Mouse (Mus musculus) neutrophil, adult 5-6 weeks (primary cell): ENCODE data around the gene Cstf3. TPM values are rescaled to one million over a fixed set of nuclear protein-coding genes. Genes with fewer than 3 reads are reported as not detected.
"Not testable (repeated sequence)": the region's sequence is repeated elsewhere in the genome, so short reads cannot be mapped to it uniquely, and the experiment has no call there.

Experiments
- ATAC-seq: fragments of 151-379, 151-347 bp; 2 replicates; pipeline ENCODE4 v1.8.0; 2017; ENCODE audit warnings: mild to moderate bottlenecking, moderate TSS enrichment; ENCODE audit not compliant: insufficient number of reproducible peaks, poor library complexity, low FRiP score, severe bottlenecking; ENCODE audit errors: extremely low read depth
- total RNA-seq: library from RNA; stranded (forward); fragments of 200-1000 nt; gene quantifications from 2 replicates; pipeline ENCODE4 v1.2.3, GENCODE M21; 2017

Gene Cstf3
- total RNA-seq = 17.1 and 23.2 TPM in 2 replicates

DNA sequence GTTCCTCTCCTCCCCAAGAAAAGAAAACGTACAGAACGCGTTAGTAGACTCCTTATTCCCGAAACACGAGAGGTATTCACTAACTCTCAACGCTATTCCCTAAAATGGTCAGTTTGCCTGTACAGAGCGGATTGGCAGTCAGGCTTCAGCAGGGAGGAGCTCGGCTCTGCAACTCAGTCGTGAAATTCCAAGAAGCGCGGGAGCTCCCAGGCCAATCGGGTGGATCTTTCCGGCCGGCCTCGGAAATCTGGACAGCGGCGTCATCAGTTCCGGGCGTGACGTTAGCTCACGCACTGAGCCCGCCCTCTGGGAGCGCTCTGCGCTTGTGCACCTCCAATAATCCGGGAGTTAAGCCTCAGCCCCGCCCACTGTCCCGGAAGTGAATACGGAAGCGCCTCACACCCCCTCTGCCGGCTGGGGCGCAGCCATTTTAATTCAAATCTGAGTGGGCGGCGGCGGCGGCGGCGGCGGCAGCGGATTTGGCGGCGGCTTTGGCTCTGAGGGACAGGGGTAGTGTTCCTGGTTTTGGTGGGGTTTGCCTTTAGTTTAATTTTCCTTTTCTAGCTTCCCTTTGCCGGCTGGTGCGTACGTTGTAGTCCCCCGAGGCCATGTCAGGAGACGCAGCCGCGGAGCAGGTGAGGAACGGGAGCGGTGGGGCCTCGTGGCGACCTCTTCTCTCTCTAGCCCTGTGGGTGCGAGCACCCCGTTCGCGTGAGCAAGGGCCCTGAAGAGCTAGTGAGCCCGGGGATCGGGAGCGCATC is at the start of gene Cstf3:
Cstf3 (plus strand) TSS at position 456 of the 761 bp plus-strand sequence.
- peak; percentile 100 for ATAC-seq

GRCm38 (mm10) chr2:104556711-104557110 is 33.6 kb upstream of the Cstf3 start:
- ATAC-seq = not testable (repeated sequence)

- no peak for ATAC-seq
These were observed 32.6 kb upstream of the Cstf3 start for GRCm38 (mm10) chr2:104557722-104558121.

DNA sequence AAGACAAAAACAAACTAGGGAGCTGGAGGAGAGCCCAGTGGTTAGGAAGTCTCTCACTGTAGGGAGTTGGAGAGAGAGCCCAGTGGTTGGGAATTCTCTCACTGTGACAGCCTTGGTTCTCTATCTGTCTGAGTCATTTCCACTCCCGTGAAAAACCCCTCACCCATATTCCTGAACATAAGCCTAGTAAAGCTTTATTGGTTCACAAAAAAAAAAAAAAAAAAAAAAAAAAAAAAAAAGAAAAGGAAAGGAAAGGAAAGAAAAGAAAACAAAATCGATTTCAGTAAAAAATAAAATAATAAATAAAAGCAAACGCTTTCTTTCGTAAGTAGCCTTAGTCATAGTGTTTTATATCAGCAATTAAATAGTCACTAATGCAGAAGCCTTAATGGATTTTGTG is 32.0 kb upstream of the Cstf3 start:
- no peak for ATAC-seq

DNA sequence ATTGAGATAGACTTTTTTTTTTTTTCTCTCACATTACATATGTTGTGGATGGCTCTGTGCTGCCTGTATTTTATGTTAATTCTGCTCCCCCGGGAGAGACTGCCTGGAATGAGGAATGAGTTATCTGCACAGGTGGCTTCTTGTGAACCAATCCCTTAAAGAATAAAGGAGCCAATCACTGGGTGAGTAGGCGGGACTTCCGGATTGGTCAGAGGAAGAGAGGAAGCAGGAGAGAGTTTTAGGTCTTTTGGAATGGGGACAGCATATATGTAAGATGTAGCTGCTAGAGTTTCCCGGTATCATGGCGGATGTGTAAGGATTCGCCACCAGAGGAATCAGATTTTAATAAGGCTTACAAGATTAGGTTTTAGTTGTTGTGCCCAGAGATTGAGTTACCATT is 31.4 kb upstream of the Cstf3 start:
- ATAC-seq = no peak

DNA sequence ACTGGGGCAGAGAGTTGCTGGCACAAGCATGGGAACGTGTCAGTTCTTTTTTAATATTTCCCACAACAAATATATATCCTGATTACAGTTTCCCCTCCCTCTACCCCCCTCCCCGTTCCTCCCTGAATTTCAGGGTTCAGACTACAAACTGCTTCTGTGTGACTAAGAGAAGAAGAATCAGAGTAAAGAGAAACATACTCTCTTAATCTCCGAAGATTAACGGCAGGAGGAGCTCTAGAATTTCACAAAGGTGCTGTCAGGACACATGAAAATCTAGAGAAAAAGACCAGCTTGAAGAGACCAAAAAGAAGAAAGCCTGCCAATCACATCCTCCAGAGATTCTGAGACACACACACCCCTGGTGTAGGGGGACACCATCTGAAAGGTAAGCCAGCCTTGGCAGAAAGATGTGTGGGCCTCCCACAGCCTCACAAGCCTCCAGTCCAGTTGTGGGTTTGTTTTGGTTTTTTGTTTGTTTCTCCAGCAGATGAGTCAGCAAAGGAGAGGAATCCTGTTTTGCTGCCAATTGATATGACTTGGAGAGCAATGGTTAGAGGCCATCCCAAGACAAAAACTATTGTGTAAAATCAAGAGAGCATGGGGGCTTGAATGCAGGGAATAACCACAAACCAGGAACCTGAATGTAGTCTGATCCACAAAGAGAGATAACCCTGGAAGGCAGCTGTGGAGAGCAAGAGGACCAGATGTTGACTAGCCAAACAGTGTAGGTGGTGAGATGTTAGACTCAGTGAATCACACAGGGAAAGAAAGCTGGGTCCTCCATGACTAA is 30.5 kb upstream of the Cstf3 start:
- ATAC-seq = no peak

DNA sequence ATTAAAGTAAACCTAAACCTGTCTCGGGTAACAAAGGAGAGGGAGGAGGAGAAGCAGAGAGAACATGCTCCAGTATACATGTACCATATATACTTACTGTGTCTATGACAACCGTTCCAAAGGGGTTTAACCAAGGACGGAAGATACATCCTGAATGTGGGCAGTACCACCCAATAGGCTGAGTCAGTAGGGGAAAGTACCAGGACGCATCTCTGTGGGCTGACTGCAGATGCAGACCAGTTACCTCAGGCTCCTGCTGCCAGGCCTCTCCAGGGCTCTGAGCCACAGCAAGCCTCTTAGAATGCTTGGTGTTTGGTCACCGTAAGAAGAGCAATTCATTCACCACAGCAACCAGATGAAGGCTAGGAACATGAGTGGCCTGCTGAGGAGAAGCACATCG is 28.9 kb upstream of the Cstf3 start:
- no peak for ATAC-seq

GRCm38 (mm10) chr2:104561986-104562532 is 28.3 kb upstream of the Cstf3 start:
- ATAC-seq = no peak

DNA sequence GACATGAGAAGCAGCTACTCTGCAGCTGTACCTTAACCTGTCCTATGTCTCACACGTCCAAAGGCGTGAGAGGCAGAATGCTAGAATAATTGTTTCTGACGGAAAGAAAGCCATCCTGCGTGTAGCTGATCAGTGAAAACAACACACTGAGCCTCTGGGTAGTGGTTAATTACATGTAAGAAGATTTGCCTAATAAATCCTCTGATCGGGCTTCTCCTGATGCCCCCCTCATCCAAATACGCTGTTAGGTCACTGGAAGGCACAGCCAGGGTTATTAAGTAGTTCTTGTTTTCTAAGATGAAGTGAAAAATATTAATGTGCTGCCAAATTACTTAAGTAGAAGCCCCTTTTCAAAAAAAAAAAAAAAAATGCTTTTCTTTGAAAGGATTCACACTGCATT is 18.3 kb upstream of the Cstf3 start:
- no peak for ATAC-seq

- ATAC-seq = no peak
These were observed 14.1 kb upstream of the Cstf3 start for GRCm38 (mm10) chr2:104576216-104576615.

GRCm38 (mm10) chr2:104578021-104578420 is 12.3 kb upstream of the Cstf3 start:
- no peak for ATAC-seq

DNA sequence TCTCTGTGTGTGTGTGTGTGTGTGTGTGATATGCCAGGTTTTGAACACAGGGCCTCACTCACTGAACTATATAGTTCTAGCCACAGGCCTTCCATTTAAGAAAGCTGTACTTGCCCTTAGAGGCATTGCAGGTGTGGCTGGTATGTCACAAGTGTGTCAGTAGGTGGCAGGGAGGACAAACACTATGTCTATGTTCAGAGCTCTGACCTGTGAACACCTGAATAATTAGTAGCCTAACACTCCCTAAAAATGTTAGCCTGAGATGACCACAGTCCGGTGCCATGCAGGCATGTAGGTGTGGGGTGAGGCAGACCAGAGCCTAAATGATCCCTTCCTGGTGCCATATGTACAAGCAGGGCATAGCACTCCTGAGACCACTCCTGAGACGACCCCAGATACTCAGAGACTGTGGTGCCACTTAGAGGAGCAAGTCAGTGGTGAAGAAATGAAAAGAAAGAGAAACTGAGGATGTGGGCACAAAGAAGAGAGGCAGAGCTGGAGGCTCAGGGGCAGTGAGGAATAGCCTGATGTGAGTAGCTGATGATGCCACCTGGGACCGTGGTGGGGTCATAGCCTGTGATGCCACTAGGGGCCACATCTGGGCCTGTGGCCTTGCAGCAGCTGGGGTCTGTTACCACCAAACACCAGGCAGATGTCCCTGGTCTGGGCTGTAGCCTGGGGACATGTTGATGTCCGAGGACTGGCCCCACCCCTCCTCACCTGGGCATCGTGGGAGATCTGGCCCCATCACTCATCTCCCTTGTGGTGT is 11.3 kb upstream of the Cstf3 start:
- no peak for ATAC-seq

DNA sequence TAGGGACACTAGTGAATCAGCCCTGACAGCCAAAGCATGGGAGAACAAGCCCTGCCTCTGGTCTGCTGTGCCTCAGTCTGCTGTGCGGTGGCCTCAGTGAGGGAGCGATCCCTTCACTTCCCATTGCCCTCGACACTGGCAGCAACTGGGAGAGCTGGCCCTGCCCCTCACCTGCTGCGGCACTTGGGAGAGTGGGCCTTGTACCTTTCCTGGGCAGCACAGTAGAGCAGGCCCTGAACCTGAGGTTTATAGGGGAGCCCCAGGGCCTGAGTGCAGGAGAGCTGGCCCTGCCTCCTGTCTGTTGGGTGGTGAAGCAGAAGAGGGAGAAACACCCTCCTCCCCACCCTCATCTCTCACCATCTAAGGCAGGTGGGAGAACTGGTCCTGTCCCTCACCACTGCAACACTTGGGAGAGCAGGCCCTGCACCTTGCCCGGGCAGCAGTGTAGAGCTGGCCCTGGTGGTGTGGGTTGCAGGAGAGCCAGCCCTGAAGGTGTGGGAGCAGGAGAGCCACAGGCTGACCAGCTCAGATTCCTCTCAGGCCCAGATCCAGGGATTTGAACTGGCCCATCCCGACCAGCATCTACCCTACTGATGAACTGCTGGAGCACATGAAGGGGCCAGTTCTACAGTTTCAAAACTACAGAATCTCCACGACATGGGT is 10.4 kb upstream of the Cstf3 start:
- 0 out of 2 replicates have a peak, but pooled peaks have one; percentile 16 for ATAC-seq

DNA sequence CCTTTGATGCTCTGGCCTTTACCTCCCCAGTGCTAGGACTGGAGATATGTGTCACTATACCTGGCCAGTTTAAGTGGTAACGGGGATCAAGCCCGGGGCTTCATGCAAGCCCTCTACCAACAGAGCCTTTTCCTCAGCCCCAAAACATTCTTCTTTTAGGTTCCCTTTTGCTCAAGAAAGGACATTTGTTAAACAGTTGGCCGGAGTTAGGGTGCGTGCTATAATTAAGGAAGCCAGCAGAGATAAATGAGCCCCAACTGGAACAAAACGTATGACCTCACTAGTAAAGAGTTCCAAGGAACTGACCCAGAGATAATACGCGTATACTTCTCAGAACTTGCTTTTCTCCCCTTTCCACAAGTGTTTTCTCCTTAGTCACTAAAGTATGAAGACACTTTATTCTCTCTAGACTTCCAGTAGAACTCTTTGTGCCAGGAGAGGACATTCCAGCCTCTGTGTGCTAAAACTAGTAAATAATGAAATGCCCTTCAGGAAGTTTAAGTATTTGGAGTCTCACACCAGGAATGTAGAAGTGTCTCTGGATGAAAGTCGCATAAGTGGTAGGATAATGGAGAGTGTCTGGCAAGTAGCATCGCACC is 8.9 kb upstream of the Cstf3 start:
- ATAC-seq = no peak

DNA sequence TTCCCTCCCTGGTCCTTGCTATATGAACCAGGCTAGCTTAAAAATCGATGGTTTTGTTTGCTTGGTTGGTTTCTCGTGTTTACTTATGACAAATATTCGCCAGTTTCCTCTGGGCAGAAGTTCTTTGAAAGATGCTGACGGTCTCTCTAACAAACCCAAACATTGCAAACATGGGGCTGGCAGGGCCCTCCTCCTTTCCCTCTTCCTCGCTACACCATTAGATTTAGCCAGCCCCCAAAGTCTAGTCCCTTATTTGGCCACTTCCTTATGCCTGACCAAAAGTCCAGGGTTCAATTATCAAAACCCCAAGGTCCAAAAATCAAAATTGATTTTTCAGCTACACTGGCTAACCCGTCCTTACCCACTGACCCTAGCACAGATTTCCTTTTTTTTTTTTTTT is 7.3 kb upstream of the Cstf3 start:
- no peak for ATAC-seq

GRCm38 (mm10) chr2:104584226-104584625 is 6.1 kb upstream of the Cstf3 start:
- no peak for ATAC-seq

DNA sequence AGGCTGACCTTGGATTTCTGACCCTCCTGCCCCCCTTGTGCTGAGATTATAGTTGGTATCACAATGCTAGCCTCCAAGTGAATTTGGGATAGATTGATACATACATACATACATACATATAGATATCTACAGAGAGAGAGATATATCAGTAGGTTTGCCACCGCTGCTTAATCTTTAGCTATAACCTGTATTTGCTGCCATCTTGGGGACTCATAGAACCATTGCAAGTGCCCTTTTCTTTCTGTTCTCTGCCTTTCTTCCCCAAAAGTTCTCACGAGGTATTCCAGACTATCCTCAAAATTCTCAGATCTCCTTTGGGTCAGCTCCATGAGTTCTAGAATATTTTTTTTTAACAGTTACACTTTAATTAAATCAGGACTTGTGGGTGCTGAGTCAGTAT is 4.7 kb upstream of the Cstf3 start:
- ATAC-seq = no peak

GRCm38 (mm10) chr2:104588552-104588951 is 1.8 kb upstream of the Cstf3 start:
- ATAC-seq = no peak

DNA sequence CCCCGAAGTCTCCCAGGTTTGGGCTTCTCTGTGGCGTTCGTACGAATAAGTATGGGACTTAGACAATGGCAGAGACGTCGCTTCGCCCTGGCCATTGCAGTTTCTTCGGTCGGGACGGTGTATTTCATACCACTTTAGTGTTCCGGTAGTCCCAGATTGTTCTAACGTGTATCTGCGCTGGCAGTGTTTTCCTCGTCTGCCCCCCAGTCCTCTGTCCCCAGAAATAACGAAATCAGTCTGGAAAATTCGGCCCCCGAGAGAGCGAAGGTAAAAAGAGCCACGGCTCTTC is 450 bp downstream of the Cstf3 start:
- ATAC-seq = no peak
